Mouse (Mus musculus) E14TG2a.4 (cell line): ENCODE data around the gene Hspb2.
A peak's percentile ranks its signal among the peaks of the same experiment; 100 is the strongest.

Source experiments
- H3K27me3 ChIP-seq: 2 replicates; pipeline ENCODE4 v1.6.1; 2014; ENCODE audit warnings: low read length, control low read depth; ENCODE audit not compliant: insufficient read depth
- H3K36me3 ChIP-seq: 2 replicates; pipeline ENCODE4 v1.6.1; 2014; ENCODE audit warnings: low read length, control low read depth; ENCODE audit not compliant: insufficient read depth
- H3K4me1 ChIP-seq: replicated peaks from 2 replicates; pipeline ENCODE4 v1.6.1; 2014; ENCODE audit warnings: low read depth, low read length, control low read depth
- H3K4me3 ChIP-seq: replicated peaks from 2 replicates; pipeline ENCODE4 v1.5.1; 2014; ENCODE audit warnings: mild to moderate bottlenecking, low read length
- H3K9me3 ChIP-seq: 2 replicates; pipeline ENCODE4 v1.6.1; 2014; ENCODE audit warnings: low read length, control low read depth
- CTCF ChIP-seq: conservative IDR thresholded peaks from 2 replicates; pipeline ENCODE4 v1.5.1; 2014; ENCODE audit warnings: low read length
- NANOG ChIP-seq: IDR thresholded peaks from 2 replicates; pipeline ENCODE4 v1.6.1; 2014; ENCODE audit warnings: borderline replicate concordance, low read length, mixed read lengths
- POU5F1 ChIP-seq: IDR thresholded peaks from 2 replicates; pipeline ENCODE4 v1.6.1; 2014; ENCODE audit warnings: low read length, borderline replicate concordance

Gene Hspb2

GRCm38 (mm10) chr9:50753947-50754346 is 1.8 kb upstream of the Hspb2 start:
- Histone ChIP-seq H3K36me3 (no peaks in the 10 kb centered on the region), H3K27me3 (peaks cover 47% of the 10 kb centered on the region), H3K4me3 (no peak overlapping the region), H3K4me1 (peaks cover 35% of the 10 kb centered on the region), H3K9me3 (no peaks in the 10 kb centered on the region)
- TF ChIP-seq NANOG (no peak), CTCF (no peak), POU5F1 (no peak)

DNA sequence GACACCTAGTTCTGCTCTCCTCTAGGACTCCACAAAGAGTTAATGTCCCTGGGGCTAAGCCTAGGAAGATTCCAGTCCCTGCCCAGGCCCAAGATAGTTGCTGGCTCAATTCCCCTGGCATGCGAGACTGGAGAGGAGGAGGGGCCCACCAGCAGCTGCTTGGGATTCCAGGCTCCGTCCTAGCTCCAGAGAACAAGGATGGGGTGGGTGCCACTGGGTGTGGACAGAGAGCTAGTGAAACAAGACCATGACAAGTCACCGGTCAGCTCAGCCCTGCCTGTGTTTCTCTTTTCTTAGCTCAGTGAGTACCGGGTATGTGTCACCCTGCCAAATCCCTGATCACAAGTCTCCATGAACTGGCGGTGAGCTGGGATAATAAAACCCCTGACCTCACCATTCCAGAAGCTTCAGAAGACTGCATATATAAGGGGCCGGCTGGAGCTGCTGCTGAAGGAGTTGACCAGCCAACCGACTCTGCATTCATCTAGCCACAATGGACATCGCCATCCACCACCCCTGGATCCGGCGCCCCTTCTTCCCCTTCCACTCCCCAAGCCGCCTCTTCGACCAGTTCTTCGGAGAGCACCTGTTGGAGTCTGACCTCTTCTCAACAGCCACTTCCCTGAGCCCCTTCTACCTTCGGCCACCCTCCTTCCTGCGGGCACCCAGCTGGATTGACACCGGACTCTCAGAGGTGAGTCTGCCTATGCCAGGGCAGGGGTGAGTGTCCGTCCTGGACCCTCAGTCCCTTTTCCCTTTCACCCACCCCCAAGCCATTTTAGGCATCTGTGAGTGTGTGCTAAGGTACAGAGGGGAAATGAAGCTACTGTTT is 846 bp upstream of the Hspb2 start:
- peaks cover 35% of the 10 kb centered on the region for H3K4me1 ChIP-seq
- TF ChIP-seq CTCF (no peak), POU5F1 (no peak), NANOG (no peak)
- H3K4me3 ChIP-seq = peak overlapping the region; percentile 27; the same call in 1 of the 2 replicates
- H3K9me3 ChIP-seq = no peaks in the 10 kb centered on the region
- H3K36me3 ChIP-seq = no peaks in the 10 kb centered on the region
- peaks cover 47% of the 10 kb centered on the region for H3K27me3 ChIP-seq

DNA sequence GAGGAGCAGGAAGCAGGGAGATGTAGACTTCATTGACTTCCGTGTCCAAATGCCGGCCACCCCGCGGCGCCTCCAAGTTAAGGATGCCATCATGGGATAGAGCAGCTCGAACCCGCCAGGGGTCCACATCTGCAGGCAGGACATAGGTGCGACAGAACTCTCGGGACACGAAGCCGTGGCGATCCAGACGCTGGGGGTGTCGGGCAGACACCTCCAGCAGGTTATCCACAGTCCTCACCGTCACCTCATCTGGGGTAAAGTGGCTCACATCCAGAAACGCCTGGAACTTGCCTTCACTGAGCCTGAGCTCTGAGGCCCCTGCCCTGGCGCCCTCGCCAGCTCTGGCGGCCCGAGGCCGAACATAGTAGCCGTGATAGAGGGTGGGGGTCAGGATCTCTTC is 831 bp downstream of the Hspb2 start, which contains the start of gene Cryab:
TSS of gene Cryab (plus strand) at position 3 of the 400 bp plus-strand sequence.
- Histone ChIP-seq H3K9me3 (no peaks in the 10 kb centered on the region), H3K4me1 (peaks cover 42% of the 10 kb centered on the region), H3K27me3 (peaks cover 51% of the 10 kb centered on the region), H3K4me3 (peak within 1 kb of the TSS; percentile 71), H3K36me3 (no peaks in the 10 kb centered on the region)
- TF ChIP-seq CTCF = no peak
- no peak for TF ChIP-seq NANOG
- TF ChIP-seq POU5F1 = no peak

- H3K4me3 ChIP-seq = peak overlapping the region; percentile 71
- H3K27me3 ChIP-seq = peaks cover 51% of the 10 kb centered on the region
- H3K9me3 ChIP-seq = no peaks in the 10 kb centered on the region
- no peaks in the 10 kb centered on the region for H3K36me3 ChIP-seq
- TF ChIP-seq NANOG (no peak), CTCF (no peak), POU5F1 (no peak)
- peaks cover 48% of the 10 kb centered on the region for H3K4me1 ChIP-seq
Observed at GRCm38 (mm10) chr9:50750706-50751105, 1.4 kb downstream of the Hspb2 start.

- Histone ChIP-seq H3K4me1 (peaks cover 51% of the 10 kb centered on the region), H3K36me3 (0 out of 2 replicates have a peak, but pooled peaks cover 3% of the 10 kb centered on the region), H3K27me3 (peaks cover 19% of the 10 kb centered on the region), H3K9me3 (no peaks in the 10 kb centered on the region), H3K4me3 (peak within 1 kb of the TSS; percentile 77)
- TF ChIP-seq CTCF = 0 out of 2 replicates have a peak, but pooled peaks have one; percentile 5
- no peak for TF ChIP-seq POU5F1
Observed at GRCm38 (mm10) chr9:50746214-50746677, 5.9 kb downstream of the Hspb2 start, which contains the start of gene 2310030G06Rik. Gene 2310030G06Rik, minus strand, starts transcription at chr9:50746536.

DNA sequence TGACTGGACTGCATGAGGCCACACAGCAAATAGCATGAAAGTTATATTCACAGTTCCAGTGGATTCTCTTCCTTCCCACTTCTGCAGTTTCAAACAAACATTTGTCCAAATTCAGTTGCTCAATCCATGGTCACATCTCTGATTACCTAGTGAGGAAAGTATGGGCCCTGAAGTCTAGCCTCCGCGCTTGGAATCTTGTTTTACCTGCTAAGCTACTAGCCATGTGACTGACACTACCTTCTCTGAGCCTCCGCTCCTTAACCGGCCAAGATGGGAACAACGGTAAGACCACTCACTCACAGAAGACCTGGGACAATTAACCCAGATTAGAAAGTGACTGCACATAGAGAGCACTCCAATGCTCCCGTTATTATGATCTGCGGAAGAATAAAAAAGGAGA is 6.3 kb downstream of the Hspb2 start:
- TF ChIP-seq CTCF = no peak

GRCm38 (mm10) chr9:50742744-50743143 is 9.4 kb downstream of the Hspb2 start:
- peaks cover 4% of the 10 kb centered on the region for H3K27me3 ChIP-seq
- no peaks in the 10 kb centered on the region for H3K9me3 ChIP-seq
- 0 out of 2 replicates have a peak overlapping the region, but pooled peaks have one; percentile 5 for H3K4me3 ChIP-seq
- 0 out of 2 replicates have a peak, but pooled peaks cover 3% of the 10 kb centered on the region for H3K36me3 ChIP-seq
- peaks cover 72% of the 10 kb centered on the region for H3K4me1 ChIP-seq
- TF ChIP-seq POU5F1 (no peak), NANOG (no peak), CTCF (no peak)

More for the DNA sequence above, 6.3 kb downstream of the Hspb2 start:
- Histone ChIP-seq H3K4me3 (peak overlapping the region; percentile 77), H3K9me3 (no peaks in the 10 kb centered on the region), H3K4me1 (peaks cover 51% of the 10 kb centered on the region), H3K27me3 (peaks cover 14% of the 10 kb centered on the region), H3K36me3 (0 out of 2 replicates have a peak, but pooled peaks cover 3% of the 10 kb centered on the region)

DNA sequence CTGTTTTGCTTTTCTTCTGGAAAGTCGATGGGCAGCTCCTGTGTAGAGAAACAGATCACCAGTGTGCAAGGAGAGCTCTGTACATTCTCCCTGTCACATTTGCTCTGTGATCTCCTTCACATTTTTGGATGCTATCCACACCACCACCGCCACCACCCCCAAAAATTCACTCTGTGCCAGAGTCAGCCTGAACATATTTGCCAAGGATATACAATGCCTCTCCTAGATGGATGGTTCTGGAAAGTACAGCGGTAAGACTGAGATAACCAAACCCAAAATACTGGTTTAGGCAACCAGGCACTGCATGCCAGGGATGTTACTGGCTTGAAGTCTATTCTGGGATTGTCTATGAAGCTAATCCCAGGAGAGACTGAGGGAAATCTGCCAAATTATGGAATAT is 9.9 kb downstream of the Hspb2 start:
- H3K9me3 ChIP-seq = no peaks in the 10 kb centered on the region
- H3K4me3 ChIP-seq = no peak overlapping the region
- H3K27me3 ChIP-seq = peaks cover 4% of the 10 kb centered on the region

More for the DNA sequence above, 9.9 kb downstream of the Hspb2 start:
- TF ChIP-seq NANOG (no peak), CTCF (no peak), POU5F1 (no peak)
- H3K4me1 ChIP-seq = peaks cover 72% of the 10 kb centered on the region
- H3K36me3 ChIP-seq = 0 out of 2 replicates have a peak, but pooled peaks cover 3% of the 10 kb centered on the region
